Mouse (Mus musculus) CH12F3 (cell line): ENCODE measurements around the gene Sfmbt1.

Experiments
- in situ Hi-C: fragments of 300-500 bp; cut with MboI; formaldehyde crosslinking; loops from 2 replicates; pipeline ENCODE4 v1.14.3; 2020; ENCODE audit warnings: low sequenced_read_pairs

The Sfmbt1 gene

DNA sequence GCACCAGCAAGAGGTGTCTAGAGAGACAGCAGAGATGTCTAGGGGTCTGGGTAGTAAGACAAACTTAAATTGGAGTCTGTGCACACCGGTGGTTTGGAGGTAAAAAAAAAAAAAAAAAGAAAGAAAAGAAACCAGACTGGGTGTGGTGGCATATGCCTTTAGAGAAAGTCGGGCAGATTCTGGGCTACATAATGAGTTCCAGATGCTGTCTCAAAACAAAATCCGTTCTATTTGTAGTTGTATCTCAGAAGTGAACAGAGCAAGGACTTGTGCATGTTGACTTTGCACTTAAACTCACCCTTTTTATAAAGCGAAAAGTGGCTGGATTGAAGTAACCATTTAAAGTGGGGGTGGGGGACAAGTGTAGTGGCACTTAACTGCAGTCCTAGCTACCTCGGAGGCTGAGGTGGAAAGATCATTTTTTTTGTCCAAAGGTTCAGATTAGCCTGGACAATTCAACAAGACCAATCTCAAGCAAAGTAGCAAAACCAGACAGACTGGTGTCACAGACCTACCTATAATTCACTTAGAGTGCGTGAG is 109.9 kb downstream of the Sfmbt1 start:
- in situ Hi-C loops: no loop called here

DNA sequence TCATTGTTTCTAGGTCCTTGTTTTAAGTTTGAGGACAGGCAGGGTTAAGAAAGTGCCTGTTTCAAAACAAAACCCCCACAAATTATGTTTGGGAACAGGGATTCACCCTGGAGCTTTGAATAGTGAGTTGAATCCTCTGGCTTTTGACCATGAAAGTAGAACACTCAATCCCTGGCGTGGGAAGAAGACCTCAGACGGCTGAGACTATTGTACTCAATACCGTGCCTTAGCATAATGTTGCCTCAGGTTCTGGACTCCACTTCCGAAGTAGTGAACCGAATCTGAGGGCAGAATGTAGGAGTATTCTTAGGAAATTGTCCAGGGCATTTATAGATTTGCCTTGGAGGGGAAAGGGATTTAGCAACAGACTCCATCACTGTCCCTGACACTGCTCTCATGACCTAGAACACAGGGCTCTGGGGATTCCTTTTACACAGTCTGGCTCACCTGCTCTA is 110.4 kb downstream of the Sfmbt1 start:
- in situ Hi-C loops: no loop called here

DNA sequence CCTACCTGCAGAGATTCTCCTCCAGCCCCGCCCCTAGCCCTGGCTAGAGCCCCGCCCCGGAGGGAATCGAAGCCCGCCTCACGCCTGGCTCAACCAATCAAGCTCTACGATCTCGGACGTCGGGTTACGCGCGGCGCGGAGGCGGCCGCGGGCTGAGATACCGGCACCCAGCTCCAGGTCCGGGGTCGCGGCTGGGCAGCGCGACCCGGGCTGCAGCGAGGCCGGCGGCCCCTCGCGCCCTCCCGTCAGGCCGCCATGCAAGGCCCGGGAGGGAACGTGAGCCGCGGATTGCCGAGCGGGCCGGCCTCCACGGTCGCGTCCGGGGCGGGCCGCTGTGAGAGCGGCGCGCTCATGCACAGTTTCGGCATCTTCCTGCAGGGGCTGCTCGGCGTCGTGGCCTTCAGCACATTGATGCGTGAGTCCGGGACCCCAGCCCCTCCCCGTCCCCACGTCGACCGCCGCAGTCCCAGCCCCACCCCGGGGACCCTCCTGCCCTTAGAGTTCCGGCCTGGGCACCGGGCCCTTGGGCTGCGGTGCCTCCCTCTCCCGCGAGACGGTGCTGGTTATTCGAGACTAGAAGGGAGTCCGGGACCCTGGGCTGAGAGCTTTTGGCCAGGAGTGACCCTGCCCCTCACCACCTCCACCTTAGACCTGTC is 111.0 kb downstream of the Sfmbt1 start, which contains the start of gene Tmem110:
Gene Tmem110, plus strand, starts transcription at position 115 of the 656 bp plus-strand sequence.
- in situ Hi-C loops: no loop called here

DNA sequence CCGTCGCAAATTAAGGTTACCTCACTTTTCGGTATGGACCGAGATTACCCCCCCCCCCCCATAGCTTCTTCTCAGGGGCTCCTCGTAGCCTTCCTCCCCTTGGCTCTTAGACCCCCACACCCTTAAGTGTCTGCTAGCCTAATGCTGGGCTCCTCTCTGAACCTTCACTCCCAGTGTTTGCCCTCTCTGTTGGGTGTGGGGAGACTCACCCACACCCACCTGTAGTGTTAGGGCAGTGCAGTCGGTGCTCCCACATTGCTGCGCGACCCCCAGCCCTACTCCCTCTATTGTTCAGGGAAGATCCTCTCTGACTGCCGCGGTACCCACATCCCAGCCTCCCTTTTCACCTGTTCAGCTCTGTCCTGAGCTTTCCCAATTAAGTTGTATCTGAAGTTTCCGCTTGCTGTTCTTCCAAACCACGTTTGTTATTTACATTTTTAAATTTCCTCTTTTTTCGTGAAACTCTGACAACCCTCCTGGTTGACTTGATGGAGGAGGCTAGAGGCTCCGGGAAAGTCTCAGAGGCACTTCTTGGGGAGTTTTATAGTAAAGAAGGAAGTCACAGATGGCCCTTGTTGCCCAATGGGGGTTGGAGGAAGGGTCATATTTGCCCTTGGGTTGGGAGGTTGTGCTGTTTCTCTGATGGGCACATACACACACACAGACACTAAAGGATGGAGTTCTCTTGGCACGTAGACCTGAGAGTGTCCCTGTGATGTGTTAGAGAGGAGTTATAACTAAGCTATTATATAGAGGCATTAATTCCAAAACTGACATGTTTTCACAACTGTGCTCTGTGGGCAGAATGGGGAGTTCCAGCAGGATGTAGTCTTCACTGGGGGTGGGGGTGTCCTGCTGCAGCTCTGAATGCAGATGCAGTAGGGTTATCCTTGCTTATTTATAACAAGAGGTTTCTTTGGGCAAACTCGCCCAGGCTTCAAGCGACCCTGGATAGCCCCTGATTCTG is 111.8 kb downstream of the Sfmbt1 start:
- in situ Hi-C loops: no loop called here

DNA sequence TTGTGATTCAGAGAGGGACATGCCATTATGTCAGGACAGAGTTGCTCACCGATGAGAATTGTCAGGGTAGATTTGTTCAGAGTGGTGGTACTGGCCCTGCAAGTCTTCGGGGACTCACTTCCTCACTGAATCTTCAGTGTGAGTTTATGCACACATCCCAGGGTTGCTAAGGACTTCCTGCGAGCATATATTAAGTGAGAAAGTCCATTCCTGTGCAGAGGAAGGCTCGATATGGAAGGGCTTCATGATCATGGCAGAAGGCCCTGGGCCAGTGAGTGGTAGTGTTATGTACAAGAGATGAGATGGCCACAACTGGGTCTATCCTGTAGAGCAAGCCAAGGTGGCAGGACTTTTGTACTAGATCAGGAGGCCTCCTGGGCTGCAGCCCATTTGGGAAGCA is 112.8 kb downstream of the Sfmbt1 start:
- in situ Hi-C loops: no loop called here

DNA sequence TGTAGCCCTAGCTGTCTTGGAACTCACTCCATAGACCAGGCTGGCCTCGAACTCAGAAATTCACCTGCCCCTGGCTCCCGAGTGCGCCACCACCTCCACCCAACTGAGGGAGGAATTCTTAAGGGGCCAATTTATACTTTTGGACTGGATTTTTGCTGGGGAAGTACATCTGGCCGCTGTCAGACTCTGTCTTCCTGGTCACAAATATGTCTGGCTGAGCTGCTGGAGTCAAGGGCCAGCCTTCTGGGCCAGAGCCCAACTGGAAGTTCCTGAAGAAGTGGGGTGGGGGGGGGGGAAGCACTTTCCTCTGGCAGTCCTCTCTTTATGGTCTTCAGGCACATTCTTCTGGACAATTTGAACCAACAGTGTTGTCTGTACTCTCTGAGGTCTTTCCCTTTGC is 113.4 kb downstream of the Sfmbt1 start:
- in situ Hi-C loops: no loop called here

DNA sequence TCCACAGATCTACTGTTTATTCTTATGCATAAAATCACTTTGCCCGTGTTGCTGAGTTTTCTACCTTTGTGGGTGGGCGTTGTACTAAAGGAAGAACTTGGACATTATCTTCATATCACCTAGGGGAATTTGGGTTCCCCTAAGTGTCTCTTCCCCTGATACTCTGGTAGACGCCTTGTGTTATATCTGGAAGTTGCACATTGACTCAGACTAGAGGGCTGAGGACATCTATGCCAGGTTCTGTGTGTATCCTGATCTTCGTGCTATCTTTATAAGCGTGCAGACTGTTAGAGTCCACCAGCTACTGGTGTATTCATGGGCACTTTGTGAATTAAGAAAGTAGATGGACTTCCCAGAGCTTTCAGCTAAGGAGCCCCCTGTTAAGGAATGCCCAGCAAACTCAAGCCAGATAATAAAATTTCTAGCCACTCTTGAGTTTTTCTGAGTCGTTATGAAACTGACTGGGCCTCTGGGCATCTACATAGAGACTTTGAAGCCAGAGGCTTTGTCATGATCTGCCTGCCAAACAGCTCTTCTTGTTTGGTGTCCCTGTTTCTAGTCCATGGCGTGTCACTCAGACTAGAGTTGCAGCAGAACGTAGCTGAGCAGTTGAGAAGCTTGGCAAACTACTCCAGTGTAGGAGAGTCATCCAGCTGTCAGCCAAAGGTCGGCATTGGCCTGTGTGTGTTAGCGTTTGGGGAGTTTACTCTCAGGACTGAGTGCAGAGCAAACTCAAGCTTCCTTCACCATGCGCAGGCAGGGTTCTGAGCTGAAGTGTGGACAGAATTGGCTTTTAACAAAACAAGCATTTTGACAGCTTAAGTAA is 114.2 kb downstream of the Sfmbt1 start:
- in situ Hi-C loops: no loop called here

DNA sequence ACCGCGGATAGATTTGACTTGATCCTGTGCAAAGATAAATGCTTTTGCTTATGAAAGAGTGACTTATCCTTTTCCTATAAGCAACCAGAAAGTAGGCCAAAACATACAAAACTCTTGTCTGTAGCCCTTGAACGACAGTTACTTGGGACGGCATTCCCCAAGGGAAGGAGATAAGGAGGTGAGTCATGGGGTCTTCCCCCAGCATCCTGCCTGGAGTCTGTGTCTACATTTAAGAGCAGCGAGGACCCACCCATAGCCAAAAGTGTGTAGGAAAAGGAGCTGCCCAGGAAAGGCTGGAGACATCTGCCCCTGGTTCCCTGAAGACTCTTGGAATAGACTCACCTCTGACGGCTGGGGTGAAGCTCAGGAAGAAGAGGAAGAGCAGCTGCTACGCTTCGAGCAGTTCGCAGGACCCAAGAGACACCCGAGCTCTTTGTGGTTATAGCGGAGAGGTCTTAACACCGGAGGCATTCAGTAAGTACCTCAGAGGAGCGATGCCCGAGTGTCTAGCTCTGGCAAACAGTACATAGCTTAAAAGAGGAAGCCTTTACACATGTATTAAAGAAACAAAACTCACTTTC is 122.9 kb downstream of the Sfmbt1 start:
- in situ Hi-C loops: no loop called here

DNA sequence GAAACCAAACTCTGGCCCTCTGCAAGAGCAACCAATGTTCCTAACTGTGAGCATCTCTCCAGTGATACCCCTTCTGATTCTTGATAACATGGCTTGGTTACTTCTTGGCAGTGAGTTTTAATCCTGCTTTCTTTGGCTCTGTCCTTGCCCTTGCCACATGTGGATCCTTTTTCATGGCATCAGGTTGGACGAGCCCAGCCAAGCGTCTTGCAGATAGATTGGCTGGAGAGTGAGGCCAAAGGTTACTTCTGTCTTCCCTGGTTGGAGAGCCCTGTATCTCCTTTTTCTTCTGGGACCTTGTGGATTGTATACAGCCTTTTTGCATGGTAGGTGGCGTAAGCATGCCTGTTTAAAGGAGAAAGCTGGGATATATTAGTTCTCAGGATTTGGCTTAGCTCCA is 129.1 kb downstream of the Sfmbt1 start:
- in situ Hi-C loops: no loop called here

DNA sequence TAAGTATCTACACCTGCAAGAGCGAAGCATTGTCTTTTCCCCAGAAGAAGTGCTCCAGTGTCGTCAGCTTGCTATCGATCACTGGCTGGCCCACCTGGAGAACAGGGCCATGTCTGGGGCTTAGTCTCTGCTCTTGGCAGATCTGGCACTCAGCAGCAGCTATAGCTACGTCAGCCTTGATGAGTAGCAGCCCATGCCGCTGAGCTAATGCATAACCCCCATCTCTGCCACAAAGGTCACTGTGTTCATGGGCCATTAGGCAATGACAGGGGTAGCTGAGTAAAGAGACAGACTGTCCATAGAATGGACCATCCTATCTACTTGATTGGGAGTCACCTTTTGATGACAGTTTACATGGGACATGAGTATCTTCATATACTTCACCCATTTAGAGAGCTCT is 135.9 kb downstream of the Sfmbt1 start:
- in situ Hi-C loops: loop anchor here (25.0 kb wide), 1 partner anchor 163 kb away; no protein-coding TSS in a partner anchor

DNA sequence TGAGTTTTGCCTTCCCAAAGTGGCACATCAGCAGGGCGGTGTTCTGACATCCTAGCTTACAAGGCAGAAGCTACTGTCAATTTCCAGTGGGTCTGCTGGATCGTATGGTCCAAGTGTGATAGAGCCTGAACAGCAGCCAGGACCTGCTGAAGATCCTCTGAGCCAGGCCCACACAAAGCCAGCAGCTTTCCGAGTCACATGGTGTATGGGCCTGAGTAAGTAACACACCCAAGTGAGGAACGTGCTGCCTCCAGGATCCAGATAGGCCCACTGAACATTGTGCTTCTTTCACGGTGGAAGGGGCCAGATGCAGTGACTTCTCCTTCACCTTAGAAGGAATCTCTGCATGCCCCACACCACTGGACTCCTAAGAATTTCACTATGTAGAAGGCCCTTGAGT is 137.7 kb downstream of the Sfmbt1 start:
- in situ Hi-C loops: loop anchor here (25.0 kb wide), 1 partner anchor 165 kb away; no protein-coding TSS in a partner anchor

DNA sequence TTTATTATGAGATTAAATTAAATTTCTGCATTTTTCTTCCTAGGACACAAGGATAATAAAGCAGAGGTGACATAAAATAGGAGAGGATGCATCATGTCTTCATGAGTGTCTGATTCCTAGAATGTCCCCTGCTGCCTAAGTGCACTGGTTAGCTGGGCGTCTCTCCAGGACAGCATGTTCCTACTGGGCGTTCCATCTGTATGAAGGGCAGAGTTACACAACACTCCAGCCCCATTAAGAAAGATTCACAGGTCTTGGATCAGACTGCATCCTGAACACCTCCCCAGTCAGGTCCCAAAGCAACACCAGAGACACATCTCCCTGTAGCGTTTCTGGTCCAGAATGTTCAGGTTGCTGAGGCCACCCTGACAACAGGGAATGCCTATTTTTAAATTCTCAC is 140.7 kb downstream of the Sfmbt1 start:
- in situ Hi-C loops: loop anchor here (25.0 kb wide), 1 partner anchor 168 kb away; no protein-coding TSS in a partner anchor

DNA sequence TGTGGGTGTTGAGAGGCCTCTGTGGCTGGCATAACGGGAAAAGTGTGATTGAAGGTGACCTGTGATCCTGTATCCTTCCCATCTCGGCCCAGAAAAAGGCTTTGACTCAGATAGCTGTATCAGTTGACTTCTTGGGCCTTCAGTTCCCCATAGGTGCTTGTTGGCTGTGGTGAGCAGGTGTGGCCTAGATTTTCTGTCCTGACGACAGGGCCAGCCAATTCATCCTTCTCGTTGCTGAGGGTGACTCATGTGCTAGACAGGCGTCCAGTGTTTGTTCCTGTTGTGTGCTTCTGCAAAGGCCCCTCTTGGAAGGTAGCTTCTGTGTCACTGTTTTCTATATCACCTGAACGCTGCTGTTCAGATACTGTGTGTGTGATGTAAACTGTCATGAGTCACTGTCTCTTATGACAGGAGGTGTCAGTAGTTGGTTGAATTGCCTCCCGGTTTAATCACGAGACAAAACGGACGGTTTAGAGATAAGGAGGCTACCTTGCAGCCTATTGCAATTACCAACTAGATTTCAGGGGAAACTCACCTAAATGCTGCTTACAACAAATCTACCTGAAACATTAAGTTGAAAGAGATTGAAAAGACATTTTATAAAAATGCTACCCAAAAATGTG is 142.3 kb downstream of the Sfmbt1 start:
- in situ Hi-C loops: loop anchor here (25.0 kb wide), 1 partner anchor 170 kb away; no protein-coding TSS in a partner anchor

DNA sequence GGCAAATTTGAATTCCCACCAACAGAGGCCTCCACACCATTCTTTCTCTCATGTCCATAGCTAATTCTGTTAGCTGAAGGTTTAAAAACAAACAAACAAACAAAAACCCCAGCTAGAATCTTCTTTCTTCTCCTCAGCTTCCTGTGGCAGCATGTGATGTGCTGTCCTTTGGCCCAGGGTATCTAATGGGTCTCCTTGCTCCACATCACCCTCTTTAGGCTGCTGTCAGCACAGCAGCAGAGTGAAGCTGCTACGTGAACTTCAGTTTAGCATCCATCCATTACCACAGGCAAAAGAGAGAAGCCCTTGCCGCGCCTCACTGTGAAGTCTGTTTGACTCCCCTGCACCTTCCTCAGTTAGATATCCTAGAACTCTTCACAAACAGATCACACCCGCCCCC is 143.3 kb downstream of the Sfmbt1 start:
- in situ Hi-C loops: loop anchor here (25.0 kb wide), 1 partner anchor 171 kb away; no protein-coding TSS in a partner anchor

DNA sequence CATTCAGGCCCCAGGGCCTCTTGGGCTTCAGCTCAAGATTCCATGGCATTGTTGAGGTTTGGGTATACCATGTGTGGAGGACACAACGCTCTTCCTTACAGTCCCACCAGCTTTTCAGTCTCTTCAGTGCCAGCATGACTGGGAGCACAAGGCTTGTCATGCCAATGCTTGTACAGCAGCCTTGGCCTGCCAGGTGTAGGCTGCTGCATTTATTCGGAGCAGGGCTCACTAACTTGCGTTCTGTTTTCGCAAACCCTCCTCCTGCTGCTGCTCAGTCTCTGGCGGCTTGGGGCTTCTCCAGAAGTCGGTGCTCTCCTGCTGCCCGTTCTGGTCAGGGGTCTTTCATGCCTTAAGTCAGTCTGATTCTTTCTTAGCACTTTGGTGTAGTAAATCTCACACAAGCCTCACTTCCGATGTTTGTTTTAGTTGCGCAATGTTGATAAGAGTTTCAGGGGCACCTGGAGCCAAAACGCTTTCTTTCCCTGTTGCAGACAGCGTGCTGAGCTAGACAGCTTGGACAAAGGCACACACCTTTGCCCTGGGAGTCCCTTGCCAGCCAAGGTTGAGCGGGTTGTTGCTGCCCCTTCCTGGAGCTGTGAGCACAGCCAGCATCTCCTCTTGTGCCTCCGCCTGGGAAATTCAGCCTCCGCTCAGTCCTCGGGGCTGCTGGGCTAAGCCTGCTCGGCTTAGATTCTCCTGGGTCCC is 146.9 kb downstream of the Sfmbt1 start:
- in situ Hi-C loops: loop anchor here (10.0 to 25.0 kb wide), 2 partner anchors 174 to 267 kb away; no protein-coding TSS in a partner anchor

DNA sequence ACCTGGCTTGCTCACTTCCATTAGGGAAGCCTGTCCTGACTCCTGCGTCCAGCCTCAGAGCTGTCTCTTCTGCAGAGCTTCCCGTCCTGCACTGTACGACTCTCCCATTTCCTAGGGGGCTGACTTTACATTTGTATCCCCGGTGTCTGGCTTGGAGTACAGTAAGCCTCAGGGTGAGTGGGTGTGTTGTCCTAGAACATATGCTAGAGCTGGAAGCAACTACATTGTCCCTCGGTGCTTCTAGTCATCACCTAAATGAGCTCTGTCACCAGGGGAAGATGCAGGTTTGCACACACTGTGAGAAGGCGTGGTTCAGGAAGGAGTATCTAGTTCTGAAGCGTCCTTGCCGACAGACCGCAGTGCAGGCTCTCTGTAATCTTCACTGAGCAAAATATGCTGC is 147.7 kb downstream of the Sfmbt1 start:
- in situ Hi-C loops: loop anchor here (10.0 to 25.0 kb wide), 2 partner anchors 175 to 268 kb away; no protein-coding TSS in a partner anchor

DNA sequence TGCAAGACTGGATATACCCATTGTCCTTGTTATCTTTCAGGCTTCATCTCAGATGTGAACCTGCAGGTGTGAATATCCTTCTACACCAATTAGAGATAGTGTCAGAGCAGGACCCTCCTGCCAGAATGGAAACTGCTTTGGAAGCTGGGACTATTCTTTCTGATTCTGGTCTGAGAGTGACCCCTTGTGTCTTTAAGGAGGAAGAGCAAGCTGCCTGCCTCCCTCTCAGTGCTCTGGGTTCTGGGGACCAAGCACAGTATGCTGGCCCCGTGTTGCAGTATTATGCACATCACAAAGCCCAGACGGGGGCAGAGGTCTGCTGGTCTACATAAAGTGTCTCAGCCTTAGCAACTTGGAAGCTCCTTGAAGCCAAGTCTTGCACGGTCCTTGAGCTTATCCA is 150.7 kb downstream of the Sfmbt1 start:
- in situ Hi-C loops: loop anchor here (10.0 to 25.0 kb wide), 2 partner anchors 178 to 271 kb away; no protein-coding TSS in a partner anchor

DNA sequence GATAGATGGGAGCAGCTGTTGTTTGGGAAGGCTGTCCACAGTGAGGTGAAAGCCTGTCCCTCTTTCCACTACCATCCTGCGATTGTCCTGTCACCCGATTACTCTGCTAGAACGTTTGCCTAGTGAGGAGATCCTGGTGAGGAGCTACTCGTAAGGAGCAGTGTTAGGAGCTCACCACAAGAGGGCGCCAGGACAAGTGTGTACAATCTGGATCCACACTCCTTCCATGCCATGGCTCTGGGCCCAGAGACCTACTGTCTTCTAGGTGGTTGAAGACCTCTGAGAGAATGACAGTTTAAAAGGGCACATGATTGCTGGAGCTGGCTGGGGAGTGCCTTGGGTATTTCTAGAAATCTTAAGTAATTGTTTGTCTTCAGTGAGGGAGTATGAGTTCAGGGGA is 152.4 kb downstream of the Sfmbt1 start:
- in situ Hi-C loops: loop anchor here (10.0 to 25.0 kb wide), 2 partner anchors 180 to 272 kb away; no protein-coding TSS in a partner anchor

DNA sequence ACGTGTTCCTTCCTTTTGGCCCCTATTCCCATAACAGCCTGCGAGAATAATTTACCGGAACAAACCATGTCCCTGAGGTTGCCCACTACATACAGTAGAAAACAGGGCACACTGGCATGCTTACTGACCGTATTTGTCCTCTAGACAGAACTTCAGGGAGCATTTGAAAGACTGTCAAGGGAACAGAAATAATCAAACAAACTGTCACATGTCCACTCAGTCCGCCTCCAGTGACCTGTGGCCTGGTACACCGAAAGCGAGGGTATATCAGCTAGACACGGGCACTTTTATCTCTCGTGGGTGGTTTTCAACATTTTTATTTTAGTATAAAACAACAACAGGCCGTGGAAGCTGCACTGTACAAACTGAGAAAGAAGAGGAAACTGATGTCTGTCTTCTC is 154.2 kb downstream of the Sfmbt1 start:
- in situ Hi-C loops: loop anchor here (10.0 to 25.0 kb wide), 2 partner anchors 182 to 274 kb away; no protein-coding TSS in a partner anchor
